Mouse (Mus musculus): ENCODE data around the gene Tut1. TPM values are rescaled to one million over a fixed set of nuclear protein-coding genes. Genes with fewer than 3 reads are reported as not detected.

Tut1 gene
- total RNA-seq (2021) = 20.2 and 21.7 TPM in 2 replicates
- long read RNA-seq, experiment 1, transcript Tut1-201 (9 exons, 2,753 nt) = major isoform, 7 of 18 reads
- long read RNA-seq, experiment 1, partial matches to known transcripts = 3 of 18 reads
- long read RNA-seq, experiment 1, other reads (novel, unspliced or antisense) = 5 of 18 reads
- long read RNA-seq, experiment 2, transcript Tut1-201 (9 exons, 2,753 nt) = major isoform, 17 of 26 reads
- long read RNA-seq, experiment 2, partial matches to known transcripts = 5 of 26 reads
- long read RNA-seq, experiment 2, other reads (novel, unspliced or antisense) = 2 of 26 reads

- peak; percentile 93 for DNase-seq
Measured at GRCm38 (mm10) chr19:8953135-8954039, at the start of gene Tut1. Gene Tut1 (plus strand): TSS chr19:8953847.

- no peak for DNase-seq
Measured at GRCm38 (mm10) chr19:8908531-8908930, 45.1 kb upstream of the Tut1 start.

- no peak for DNase-seq
Measured at GRCm38 (mm10) chr19:8911810-8912209, 41.8 kb upstream of the Tut1 start.

GRCm38 (mm10) chr19:8914212-8914611 lies 39.4 kb upstream of the Tut1 start:
- DNase-seq = no peak

- DNase-seq = no peak
Measured at GRCm38 (mm10) chr19:8919000-8919399, 34.6 kb upstream of the Tut1 start.

- no peak for DNase-seq
Measured at GRCm38 (mm10) chr19:8919684-8920072, 34.0 kb upstream of the Tut1 start.

GRCm38 (mm10) chr19:8920073-8920736 lies 33.4 kb upstream of the Tut1 start, which contains the start of gene B3gat3:
Gene B3gat3 (plus strand): TSS chr19:8920374.
- DNase-seq = peak; percentile 97

- DNase-seq = no peak
Measured at GRCm38 (mm10) chr19:8920836-8921291, 32.8 kb upstream of the Tut1 start.

- DNase-seq = no peak
Measured at GRCm38 (mm10) chr19:8921741-8922140, 31.9 kb upstream of the Tut1 start.

GRCm38 (mm10) chr19:8926766-8927165 lies 26.9 kb upstream of the Tut1 start:
- DNase-seq = no peak

GRCm38 (mm10) chr19:8927891-8928525 lies 25.6 kb upstream of the Tut1 start:
- no peak for DNase-seq

- peak; percentile 53 for DNase-seq
Measured at GRCm38 (mm10) chr19:8928689-8929223, 24.9 kb upstream of the Tut1 start.

GRCm38 (mm10) chr19:8929224-8930088 lies 24.2 kb upstream of the Tut1 start, which contains the start of the genes Rom1 and Eml3:
Gene Rom1 (minus strand): TSS chr19:8929356.
Gene Eml3 (plus strand): TSS chr19:8929552.
- peak; percentile 95 for DNase-seq

GRCm38 (mm10) chr19:8930117-8930516 lies 23.5 kb upstream of the Tut1 start:
- peak; percentile 30 for DNase-seq

- DNase-seq = no peak
Measured at GRCm38 (mm10) chr19:8930771-8931170, 22.9 kb upstream of the Tut1 start.

GRCm38 (mm10) chr19:8936736-8937135 lies 16.9 kb upstream of the Tut1 start:
- DNase-seq = no peak

- DNase-seq = no peak
Measured at GRCm38 (mm10) chr19:8940526-8941133, 13.0 kb upstream of the Tut1 start.

GRCm38 (mm10) chr19:8941136-8941514 lies 12.5 kb upstream of the Tut1 start:
- no peak for DNase-seq

GRCm38 (mm10) chr19:8941515-8942217 lies 12.0 kb upstream of the Tut1 start, which contains the start of gene Mta2:
Gene Mta2 (plus strand): TSS chr19:8941875.
- peak; percentile 99 for DNase-seq
